Mouse (Mus musculus): ENCODE results near the gene Efhd2.

GRCm38 (mm10) chr4:141833911-141834310, 40.8 kb downstream of the Efhd2 start:
- TF ChIP-seq ZC3H11A (IDR thresholded peaks at IDR 0.05; ENCODE audit: borderline replicate concordance, low read depth, low read length) (no peak), CHD2 (IDR thresholded peaks at IDR 0.05; ENCODE audit: low read depth, low read length) (no peak)
